In the genomic region with DNA sequence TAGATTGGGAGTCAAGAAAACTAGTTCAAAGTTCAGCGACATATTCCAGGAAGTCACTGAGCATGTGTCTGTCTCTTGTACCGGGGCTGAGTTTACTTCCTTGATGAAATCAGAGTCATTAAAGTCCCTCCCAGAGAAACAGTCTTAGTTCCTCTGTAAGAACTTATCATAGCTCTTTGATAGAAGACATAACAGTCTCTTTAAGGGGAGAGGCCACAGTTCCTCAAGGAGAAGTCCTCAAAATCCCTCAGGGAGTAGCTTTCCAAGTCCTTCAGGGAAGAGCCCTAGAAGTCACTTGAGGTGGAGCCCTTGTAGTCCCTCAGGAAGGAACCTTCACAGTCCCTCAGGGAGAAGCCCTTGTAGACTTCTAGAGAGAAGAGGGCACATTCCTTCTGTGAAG, we compare ENCODE assay signal across 13 mouse cellular contexts. TPM values are rescaled to one million over a fixed set of nuclear protein-coding genes. Genes with fewer than 3 reads are reported as not detected.
DNase-seq lines count a peak whose midpoint lies in the region; ATAC-seq lines count a peak whose summit lies in the region.
"Had no signal": no experiment of that assay in that cellular context is flagged by ENCODE, and none has a peak within 500 bp of the region (broad histone marks: within the 10 kb centered on the region; RNA-seq: fewer than 3 reads in every experiment).

No protein-coding gene starts in this region.

- 0 out of 2 replicates have a peak overlapping the region, but pooled peaks have one; percentile 81 for H3K27ac ChIP-seq in midbrain, embryonic 10.5 days (replicated peaks)
- H3K27ac ChIP-seq in midbrain, embryonic 11.5 days (ENCODE audit: low read depth, low read length) = no peak overlapping the region
- H3K27ac ChIP-seq in limb, embryonic 15.5 days = 0 out of 2 replicates have a peak overlapping the region, but pooled peaks have one; percentile 77
- H3K27ac ChIP-seq: heart, embryonic 15.5 days; stomach, embryonic 15.5 days had no signal

- peaks cover 16% of the 10 kb centered on the region for H3K4me1 ChIP-seq in midbrain, embryonic 10.5 days
- H3K4me1 ChIP-seq in midbrain, embryonic 11.5 days (ENCODE audit: control insufficient read depth, insufficient read depth, low read length) = peaks cover 12% of the 10 kb centered on the region
- H3K4me1 ChIP-seq in limb, embryonic 15.5 days = peaks cover 11% of the 10 kb centered on the region
- H3K4me1 ChIP-seq: stomach, embryonic 15.5 days had no signal

- no peaks in the 10 kb centered on the region for H3K9me3 ChIP-seq in midbrain, embryonic 10.5 days (replicated peaks)
- no peaks in the 10 kb centered on the region for H3K9me3 ChIP-seq in midbrain, embryonic 11.5 days (ENCODE audit: control insufficient read depth, low read length)
- no peaks in the 10 kb centered on the region for H3K9me3 ChIP-seq in limb, embryonic 15.5 days
- H3K9me3 ChIP-seq: heart, embryonic 15.5 days; stomach, embryonic 15.5 days had no signal

- no peak overlapping the region for H3K4me2 ChIP-seq in midbrain, embryonic 11.5 days
- no peak overlapping the region for H3K4me2 ChIP-seq in limb, embryonic 15.5 days

- intact Hi-C loops in gastrocnemius, postnatal 36 days (cut with DNase I) = no loop called here

- peak overlapping the region; percentile 62; the same call in 1 of the 2 replicates for H3K4me3 ChIP-seq in midbrain, embryonic 10.5 days
- H3K4me3 ChIP-seq in midbrain, embryonic 11.5 days (ENCODE audit: low read depth, low read length) = no peak overlapping the region
- no peak overlapping the region for H3K4me3 ChIP-seq in limb, embryonic 15.5 days

- ATAC-seq in midbrain, embryonic 11.5 days (ENCODE audit: low FRiP score) = no peak
- ATAC-seq in limb, embryonic 15.5 days (ENCODE audit: insufficient number of reproducible peaks, low FRiP score, low TSS enrichment, low read depth) = no peak

- H3K36me3 ChIP-seq in midbrain, embryonic 10.5 days = no peaks in the 10 kb centered on the region
- H3K36me3 ChIP-seq in midbrain, embryonic 11.5 days (ENCODE audit: control insufficient read depth, insufficient read depth, low read length) = no peaks in the 10 kb centered on the region
- H3K36me3 ChIP-seq in limb, embryonic 15.5 days = no peaks in the 10 kb centered on the region
- H3K36me3 ChIP-seq: heart, embryonic 15.5 days; stomach, embryonic 15.5 days had no signal

- 91% methylated on average over 2 of the region's 2 CpGs for WGBS in midbrain, embryonic 10.5 days
- WGBS in midbrain, embryonic 11.5 days = 91% methylated on average over 2 of the region's 2 CpGs
- WGBS in limb, embryonic 15.5 days = 78% methylated on average over 2 of the region's 2 CpGs

- peak; percentile 20 for DNase-seq in gastrocnemius, adult 18-20 months (ENCODE audit: low spot score)
- DNase-seq in gastrocnemius, postnatal 36 days = no peak
- DNase-seq in midbrain, embryonic 10.5 days (ENCODE audit: low spot score) = no peak
- no peak for DNase-seq in midbrain, embryonic 11.5 days (ENCODE audit: low spot score, missing footprints)
- peak; percentile 10 for DNase-seq in skeletal muscle tissue, adult 2 months (ENCODE audit: low read depth, low spot score)
- no peak for DNase-seq in thymus, postnatal 0 days (ENCODE audit: low spot score)
- no peak for DNase-seq in layer of hippocampus, postnatal 14 days (ENCODE audit: low spot score in 2 of 2)
- DNase-seq: cerebellum, adult 8-10 months; lung, embryonic 14.5 days had no signal

- no peaks in the 10 kb centered on the region for H3K27me3 ChIP-seq in midbrain, embryonic 10.5 days (ENCODE audit: low read depth, poor library complexity, severe bottlenecking)
- H3K27me3 ChIP-seq in midbrain, embryonic 11.5 days (ENCODE audit: control insufficient read depth, insufficient read depth, low read length) = no peaks in the 10 kb centered on the region
- H3K27me3 ChIP-seq in limb, embryonic 15.5 days = no peaks in the 10 kb centered on the region
- H3K27me3 ChIP-seq: heart, embryonic 15.5 days; stomach, embryonic 15.5 days had no signal

- H3K9ac ChIP-seq in midbrain, embryonic 11.5 days (ENCODE audit: low read length) = no peak overlapping the region
- H3K9ac ChIP-seq in limb, embryonic 15.5 days = no peak overlapping the region
- H3K9ac ChIP-seq: heart, embryonic 15.5 days; lung, embryonic 14.5 days; stomach, embryonic 15.5 days had no signal

RNA-seq across cellular contexts. Expression of gene Zfp512, which starts 0.9 kb away (rescaled TPM):
- total RNA-seq in gastrocnemius, adult 18-20 months (2021) = 10 to 100 TPM; 10.5 to 14.0 TPM
- total RNA-seq in gastrocnemius, postnatal 36 days (2021) = 10 to 100 TPM in 1 of 2 experiments, 1 to 10 TPM in 1; 9.7 to 13.1 TPM
- polyA plus RNA-seq in midbrain, embryonic 10.5 days (2016; fragmentation: Nextera tagmentation; extraction: Ambion mirVana) = 80.4 and 90.3 TPM in 2 replicates
- 78.5 and 81.4 TPM in 2 replicates for polyA plus RNA-seq in midbrain, embryonic 11.5 days (2014; fragmentation: Nextera tagmentation; extraction: Ambion mirVana)
- polyA plus RNA-seq in limb, embryonic 15.5 days (2015; fragmentation: Nextera tagmentation; extraction: Ambion mirVana) = 46.6 and 49.1 TPM in 2 replicates
- 33.2 and 43.4 TPM in 2 replicates for polyA plus RNA-seq in thymus, postnatal 0 days (2015; fragmentation: Nextera tagmentation; extraction: Ambion mirVana)
- total RNA-seq in layer of hippocampus, postnatal 14 days (2021) = 10 to 100 TPM; 41.6 to 46.0 TPM

RNA-seq across cellular contexts. Expression of gene 4930548H24Rik, which starts 34.2 kb away (rescaled TPM):
- not detected for total RNA-seq in gastrocnemius, adult 18-20 months (2021)
- not detected for total RNA-seq in gastrocnemius, postnatal 36 days (2021)
- not detected in 2 replicates for polyA plus RNA-seq in midbrain, embryonic 10.5 days (2016; fragmentation: Nextera tagmentation; extraction: Ambion mirVana)
- not detected in 2 replicates for polyA plus RNA-seq in midbrain, embryonic 11.5 days (2014; fragmentation: Nextera tagmentation; extraction: Ambion mirVana)
- polyA plus RNA-seq in limb, embryonic 15.5 days (2015; fragmentation: Nextera tagmentation; extraction: Ambion mirVana) = not detected in 2 replicates
- polyA plus RNA-seq in thymus, postnatal 0 days (2015; fragmentation: Nextera tagmentation; extraction: Ambion mirVana) = 0.09 and 0.16 TPM in 2 replicates
- total RNA-seq in layer of hippocampus, postnatal 14 days (2021) = under 1 TPM; 0.16 to 0.21 TPM
- polyA plus RNA-seq: erythroblast, embryonic 14.5 days; heart, embryonic 15.5 days; stomach, embryonic 15.5 days had no signal

RNA-seq across cellular contexts. Expression of gene Gpn1, which starts 43.2 kb away (rescaled TPM):
- total RNA-seq in gastrocnemius, adult 18-20 months (2021) = 10 to 100 TPM; 18.6 to 19.2 TPM
- 10 to 100 TPM; 14.9 to 17.5 TPM for total RNA-seq in gastrocnemius, postnatal 36 days (2021)
- polyA plus RNA-seq in midbrain, embryonic 10.5 days (2016; fragmentation: Nextera tagmentation; extraction: Ambion mirVana) = 94.8 and 97.2 TPM in 2 replicates
- 70.9 and 71.2 TPM in 2 replicates for polyA plus RNA-seq in midbrain, embryonic 11.5 days (2014; fragmentation: Nextera tagmentation; extraction: Ambion mirVana)
- 50.9 and 54.2 TPM in 2 replicates for polyA plus RNA-seq in limb, embryonic 15.5 days (2015; fragmentation: Nextera tagmentation; extraction: Ambion mirVana)
- polyA plus RNA-seq in thymus, postnatal 0 days (2015; fragmentation: Nextera tagmentation; extraction: Ambion mirVana) = 35.4 and 35.6 TPM in 2 replicates
- 10 to 100 TPM; 29.7 to 30.4 TPM for total RNA-seq in layer of hippocampus, postnatal 14 days (2021)

Comparison
In these comparisons a context has a peak if more than half of its experiments do, and no peak if none do; other contexts are left out.
1. DNase-seq: peak in gastrocnemius, adult 18-20 months (single experiment) and skeletal muscle tissue, adult 2 months (single experiment); none in gastrocnemius, postnatal 36 days (0 of 2), midbrain, embryonic 10.5 days (single experiment), midbrain, embryonic 11.5 days (single experiment), thymus, postnatal 0 days (single experiment) and layer of hippocampus, postnatal 14 days (0 of 2).